Mouse (Mus musculus) hindbrain, postnatal 0 days (tissue): ENCODE results near the gene Dusp7. TPM values are rescaled to one million over a fixed set of nuclear protein-coding genes. Genes with fewer than 3 reads are reported as not detected.

ENCODE experiments used
- ATAC-seq: fragments of 200-750 bp; cut with Nextera tagmentation; 2 replicates; pipeline ENCODE4 v1.8.0; 2017; ENCODE audit warnings: mild to moderate bottlenecking, moderate TSS enrichment, moderate library complexity
- DNase-seq: peaks from one replicate; pipeline ENCODE4 v3.0.0-alpha.2; 2015; ENCODE audit warnings: low spot score
- H3K27ac ChIP-seq: fragments of 300-500 bp; sonication (generic); 2 replicates; pipeline ENCODE4 v1.5.1; 2014; ENCODE audit warnings: mild to moderate bottlenecking
- H3K27me3 ChIP-seq: fragments of 300-500 bp; sonication (generic); 2 replicates; pipeline ENCODE4 v1.6.1; 2014; ENCODE audit warnings: low read length, mixed read lengths; ENCODE audit not compliant: insufficient read depth
- H3K36me3 ChIP-seq: fragments of 300-500 bp; sonication (generic); 2 replicates; pipeline ENCODE4 v1.6.1; 2014; ENCODE audit warnings: low read length, mixed read lengths; ENCODE audit not compliant: insufficient read depth
- H3K4me1 ChIP-seq: fragments of 300-500 bp; sonication (generic); 2 replicates; pipeline ENCODE4 v1.6.1; 2014; ENCODE audit warnings: antibody characterized with exemption, low read length, mixed read lengths; ENCODE audit not compliant: insufficient read depth
- H3K4me2 ChIP-seq: fragments of 300-500 bp; sonication (generic); 2 replicates; pipeline ENCODE4 v1.6.1; 2014; ENCODE audit warnings: low read depth, mild to moderate bottlenecking, low read length, moderate library complexity, mixed read lengths
- H3K4me3 ChIP-seq: fragments of 300-500 bp; sonication (generic); 2 replicates; pipeline ENCODE4 v1.5.1; 2014; ENCODE audit warnings: low read length
- H3K9ac ChIP-seq: fragments of 300-500 bp; sonication (generic); replicated peaks from 2 replicates; pipeline ENCODE4 v1.6.1; 2014; ENCODE audit warnings: mild to moderate bottlenecking, low read length, moderate library complexity, mixed read lengths
- H3K9me3 ChIP-seq: fragments of 300-500 bp; sonication (generic); 2 replicates; pipeline ENCODE4 v1.6.1; 2016; ENCODE audit warnings: low read length, mixed read lengths
- CTCF ChIP-seq: IDR thresholded peaks from 2 replicates; pipeline ENCODE4 v1.5.1; 2016; ENCODE audit warnings: antibody characterized with exemption, control low read depth, low read depth
- WGBS: fragments of 180-500 bp; shearing (Covaris S2); extraction: QIAGEN DNeasy Blood & Tissue Kit; methylation state at CpG from one replicate; pipeline ENCODE4 v1.1.7; 2014; 5-methylcytosine and 5-hydroxymethylcytosine counted together
- polyA plus RNA-seq: library from polyadenylated mRNA; unstranded; fragments of >200 nt; fragmentation: Nextera tagmentation; extraction: Ambion mirVana; gene quantifications from 2 replicates; pipeline ENCODE4 v1.2.1, GENCODE M21; 2015
- total RNA-seq: library from RNA; depleted of rRNA; stranded (reverse); fragments of >200 nt; gene quantifications from 2 replicates; pipeline ENCODE4 v1.2.3, GENCODE M21; 2014; rRNA removed

Gene Dusp7
- total and polyA plus RNA-seq, 2 experiments from 2014 or later: 13.7 to 66.4 TPM

- Histone ChIP-seq H3K4me2 (no peak overlapping the region), H3K27me3 (no peaks in the 10 kb centered on the region), H3K4me1 (peaks cover 4% of the 10 kb centered on the region; the same call in 1 of the 2 replicates), H3K9ac (no peak overlapping the region), H3K27ac (no peak overlapping the region), H3K4me3 (no peak overlapping the region), H3K36me3 (no peaks in the 10 kb centered on the region), H3K9me3 (no peaks in the 10 kb centered on the region)
- WGBS: 82% methylated on average over 5 of the region's 5 CpGs
- ATAC-seq (no peak), DNase-seq (no peak)
- TF ChIP-seq CTCF: no peak
Measured at GRCm38 (mm10) chr9:106413606-106414005, 45.2 kb downstream of the Dusp7 start.

- no peak overlapping the region for H3K27ac ChIP-seq
- DNase-seq: no peak
- 93% methylated on average over 6 of the region's 6 CpGs for WGBS
- H3K4me2 ChIP-seq: no peak overlapping the region
- H3K36me3 ChIP-seq: no peaks in the 10 kb centered on the region
- peaks cover 17% of the 10 kb centered on the region for H3K4me1 ChIP-seq
- H3K9me3 ChIP-seq: no peaks in the 10 kb centered on the region
- no peak overlapping the region for H3K9ac ChIP-seq
- TF ChIP-seq CTCF: no peak
- H3K27me3 ChIP-seq: no peaks in the 10 kb centered on the region
- H3K4me3 ChIP-seq: no peak overlapping the region
- no peak for ATAC-seq
Measured at GRCm38 (mm10) chr9:106416826-106417225, 48.4 kb downstream of the Dusp7 start.

GRCm38 (mm10) chr9:106417841-106418625 lies 49.6 kb downstream of the Dusp7 start:
- Histone ChIP-seq H3K9ac (peak overlapping the region; percentile 56), H3K4me3 (peak overlapping the region; percentile 28), H3K27ac (peak overlapping the region; percentile 15; the same call in 1 of the 2 replicates), H3K27me3 (no peaks in the 10 kb centered on the region), H3K4me1 (peaks cover 17% of the 10 kb centered on the region), H3K9me3 (no peaks in the 10 kb centered on the region), H3K36me3 (no peaks in the 10 kb centered on the region), H3K4me2 (peak overlapping the region; percentile 62)
- WGBS: 10% methylated on average over 29 of the region's 29 CpGs
- ATAC-seq (peak; percentile 67), DNase-seq (peak; percentile 90)
- peak; percentile 63 for TF ChIP-seq CTCF

- H3K4me2 ChIP-seq: no peak overlapping the region
- 4% methylated on average over 2 of the region's 2 CpGs for WGBS
- no peak overlapping the region for H3K27ac ChIP-seq
Measured at GRCm38 (mm10) chr9:106420608-106421007, 52.2 kb downstream of the Dusp7 start.

GRCm38 (mm10) chr9:106421033-106421864 lies 52.8 kb downstream of the Dusp7 start:
- Histone ChIP-seq H3K9ac (0 out of 2 replicates have a peak overlapping the region, but pooled peaks have one; percentile 13), H3K4me2 (peak overlapping the region; percentile 44), H3K36me3 (no peaks in the 10 kb centered on the region), H3K4me1 (peaks cover 17% of the 10 kb centered on the region), H3K9me3 (no peaks in the 10 kb centered on the region), H3K4me3 (peak overlapping the region; percentile 1; the same call in 1 of the 2 replicates), H3K27me3 (no peaks in the 10 kb centered on the region), H3K27ac (peak overlapping the region; percentile 6; the same call in 1 of the 2 replicates)
- no peak for TF ChIP-seq CTCF
- ATAC-seq: peak; percentile 57
- DNase-seq: no peak
- WGBS: 9% methylated on average over 18 of the region's 18 CpGs

More at GRCm38 (mm10) chr9:106420608-106421007, 52.2 kb downstream of the Dusp7 start:
- DNase-seq (no peak), ATAC-seq (no peak)
- Histone ChIP-seq H3K4me3 (no peak overlapping the region), H3K9ac (0 out of 2 replicates have a peak overlapping the region, but pooled peaks have one; percentile 13), H3K9me3 (no peaks in the 10 kb centered on the region), H3K4me1 (peaks cover 17% of the 10 kb centered on the region), H3K36me3 (no peaks in the 10 kb centered on the region), H3K27me3 (no peaks in the 10 kb centered on the region)
- no peak for TF ChIP-seq CTCF

GRCm38 (mm10) chr9:106421865-106422160 lies 53.4 kb downstream of the Dusp7 start:
- 0% methylated on average over 3 of the region's 3 CpGs for WGBS
- peak; percentile 98 for TF ChIP-seq CTCF
- DNase-seq: peak; percentile 96
- Histone ChIP-seq H3K27me3 (no peaks in the 10 kb centered on the region), H3K27ac (0 out of 2 replicates have a peak overlapping the region, but pooled peaks have one; percentile 6), H3K4me3 (peak overlapping the region; percentile 1; the same call in 1 of the 2 replicates), H3K4me1 (peaks cover 17% of the 10 kb centered on the region), H3K36me3 (no peaks in the 10 kb centered on the region), H3K9me3 (no peaks in the 10 kb centered on the region), H3K9ac (no peak overlapping the region), H3K4me2 (peak overlapping the region; percentile 44)
- peak; percentile 74 for ATAC-seq

Other genes with a start within 250 kb of the Dusp7 start
- 1.3 and 1.8 TPM in 2 replicates for gene Glyctk, start 210.5 kb upstream of the Dusp7 start, total RNA-seq
- gene Glyctk, start 210.5 kb upstream of the Dusp7 start, polyA plus RNA-seq: 1.2 and 1.7 TPM in 2 replicates
- gene Wdr82, start 197.7 kb upstream of the Dusp7 start, total RNA-seq: 240 and 243 TPM in 2 replicates
- 29.1 and 32.6 TPM in 2 replicates for gene Wdr82, start 197.7 kb upstream of the Dusp7 start, polyA plus RNA-seq
- 19.0 and 23.3 TPM in 2 replicates for gene Ppm1m, start 168.9 kb upstream of the Dusp7 start, total RNA-seq
- gene Ppm1m, start 168.9 kb upstream of the Dusp7 start, polyA plus RNA-seq: 18.5 and 21.2 TPM in 2 replicates
- gene Twf2, start 165.5 kb upstream of the Dusp7 start, total RNA-seq: 57.4 and 72.6 TPM in 2 replicates
- 42.0 and 43.9 TPM in 2 replicates for gene Twf2, start 165.5 kb upstream of the Dusp7 start, polyA plus RNA-seq
- gene Tlr9, start 146.0 kb upstream of the Dusp7 start, total RNA-seq: 0.36 and 0.37 TPM in 2 replicates
- gene Tlr9, start 146.0 kb upstream of the Dusp7 start, polyA plus RNA-seq: 0.09 and 0.11 TPM in 2 replicates
- 80.9 and 92.7 TPM in 2 replicates for gene Alas1, start 120.0 kb upstream of the Dusp7 start, total RNA-seq
- gene Alas1, start 120.0 kb upstream of the Dusp7 start, polyA plus RNA-seq: 80.4 and 92.3 TPM in 2 replicates
- gene Poc1a, start 87.6 kb upstream of the Dusp7 start, total RNA-seq: 9.3 and 9.8 TPM in 2 replicates
- gene Poc1a, start 87.6 kb upstream of the Dusp7 start, polyA plus RNA-seq: 9.2 and 10.8 TPM in 2 replicates
- 691 and 792 TPM in 2 replicates for gene Rpl29, start 60.8 kb downstream of the Dusp7 start, total RNA-seq
- 689 and 691 TPM in 2 replicates for gene Rpl29, start 60.8 kb downstream of the Dusp7 start, polyA plus RNA-seq
- 19.3 and 28.0 TPM in 2 replicates for gene Acy1, start 69.7 kb downstream of the Dusp7 start, total RNA-seq
- gene Acy1, start 69.7 kb downstream of the Dusp7 start, polyA plus RNA-seq: 22.2 and 23.0 TPM in 2 replicates
- gene Abhd14b, start 78.8 kb downstream of the Dusp7 start, total RNA-seq: 20.6 and 26.8 TPM in 2 replicates
- gene Abhd14b, start 78.8 kb downstream of the Dusp7 start, polyA plus RNA-seq: 12.4 and 16.8 TPM in 2 replicates
- 59.6 and 62.1 TPM in 2 replicates for gene Abhd14a, start 79.0 kb downstream of the Dusp7 start, total RNA-seq
- gene Abhd14a, start 79.0 kb downstream of the Dusp7 start, polyA plus RNA-seq: 66.8 and 69.2 TPM in 2 replicates
- 623 and 719 TPM in 2 replicates for gene Pcbp4, start 84.7 kb downstream of the Dusp7 start, total RNA-seq
- 214 and 228 TPM in 2 replicates for gene Pcbp4, start 84.7 kb downstream of the Dusp7 start, polyA plus RNA-seq
- gene Gpr62, start 97.3 kb downstream of the Dusp7 start, total RNA-seq: 1.9 and 3.1 TPM in 2 replicates
- gene Gpr62, start 97.3 kb downstream of the Dusp7 start, polyA plus RNA-seq: 3.2 TPM in 2 replicates
- gene Rrp9, start 107.3 kb downstream of the Dusp7 start, total RNA-seq: 46.2 and 47.2 TPM in 2 replicates
- gene Rrp9, start 107.3 kb downstream of the Dusp7 start, polyA plus RNA-seq: 38.3 and 39.0 TPM in 2 replicates
- gene Parp3, start 108.3 kb downstream of the Dusp7 start, total RNA-seq: 1.7 and 2.9 TPM in 2 replicates
- gene Parp3, start 108.3 kb downstream of the Dusp7 start, polyA plus RNA-seq: 1.5 and 2.1 TPM in 2 replicates
- gene Iqcf1, start 131.3 kb downstream of the Dusp7 start, total RNA-seq: not detected in 2 replicates
- gene Iqcf1, start 131.3 kb downstream of the Dusp7 start, polyA plus RNA-seq: not detected in 2 replicates
- not detected in 2 replicates for gene Iqcf5, start 145.9 kb downstream of the Dusp7 start, total RNA-seq
- 0.35 TPM in 1 of 2 replicates, not detected in the other for gene Iqcf5, start 145.9 kb downstream of the Dusp7 start, polyA plus RNA-seq
- not detected in 2 replicates for gene Iqcf3, start 193.0 kb downstream of the Dusp7 start, total RNA-seq
- gene Iqcf3, start 193.0 kb downstream of the Dusp7 start, polyA plus RNA-seq: not detected in 2 replicates
- gene Iqcf4, start 202.4 kb downstream of the Dusp7 start, total RNA-seq: not detected in 2 replicates
- not detected in 2 replicates for gene Iqcf4, start 202.4 kb downstream of the Dusp7 start, polyA plus RNA-seq